Mouse (Mus musculus): ENCODE results near the gene Ugt1a9.

GRCm38 (mm10) chr1:88259643-88260024, 189.0 kb downstream of the Ugt1a9 start:
- TF ChIP-seq CTCF (IDR thresholded peaks at IDR 0.05; ENCODE audit: borderline replicate concordance, extremely low read depth, insufficient read depth, insufficient read length), result no peak
- no peak for TF ChIP-seq POLR2A (IDR thresholded peaks at IDR 0.05; ENCODE audit: borderline replicate concordance, extremely low read depth, insufficient read depth, insufficient read length, poor library complexity, severe bottlenecking)

Data from brain, embryonic 14.5 days (tissue).